Comparison of ENCODE assay signal across 19 mouse cellular contexts in the genomic region with DNA sequence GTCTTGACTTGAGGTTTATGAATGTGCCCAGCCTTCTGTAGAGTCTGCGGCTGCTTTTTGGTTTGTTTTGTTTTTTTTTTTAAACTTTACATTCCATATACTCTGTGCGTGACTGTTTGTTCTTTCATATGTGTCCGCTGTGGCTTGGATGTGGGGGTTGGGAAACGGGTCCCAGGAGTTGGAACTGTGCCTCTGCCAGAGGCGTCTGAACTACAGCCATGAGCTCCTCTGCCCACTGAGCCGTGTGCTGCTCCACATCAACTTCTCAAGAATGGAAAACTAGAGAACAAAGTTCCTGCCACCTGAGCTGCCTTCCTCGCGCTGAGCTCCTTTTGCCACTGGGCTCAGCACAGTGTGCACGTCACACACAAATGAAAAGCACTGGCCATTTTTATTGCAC. TPM values are rescaled to one million over a fixed set of nuclear protein-coding genes. Genes with fewer than 3 reads are reported as not detected.
DNase-seq lines count a peak whose midpoint lies in the region; ATAC-seq and TF ChIP-seq lines count a peak whose summit lies in the region.
"Had no signal": no experiment of that assay in that cellular context is flagged by ENCODE, and none has a peak within 500 bp of the region (broad histone marks: within the 10 kb centered on the region; RNA-seq: fewer than 3 reads in every experiment).

No protein-coding gene starts in this region.

- peaks cover 2% of the 10 kb centered on the region; the same call in 1 of the 2 replicates for H3K36me3 ChIP-seq in forebrain, embryonic 11.5 days (ENCODE audit: control insufficient read depth, insufficient read depth, low read length)
- peaks cover 24% of the 10 kb centered on the region for H3K36me3 ChIP-seq in forebrain, embryonic 16.5 days (ENCODE audit: control insufficient read depth, insufficient read depth)
- H3K36me3 ChIP-seq in lung, embryonic 14.5 days (ENCODE audit: insufficient read depth), result peaks cover 38% of the 10 kb centered on the region

- no peaks in the 10 kb centered on the region for H3K9me3 ChIP-seq in forebrain, embryonic 11.5 days (ENCODE audit: control insufficient read depth, low read length)
- no peaks in the 10 kb centered on the region for H3K9me3 ChIP-seq in forebrain, embryonic 16.5 days (ENCODE audit: control insufficient read depth, low read length)
- H3K9me3 ChIP-seq in lung, embryonic 14.5 days (ENCODE audit: low read depth, low read length), result no peaks in the 10 kb centered on the region
- H3K9me3 ChIP-seq: embryonic facial prominence, embryonic 13.5 days; heart, embryonic 12.5 days; hindbrain, embryonic 10.5 days had no signal

- WGBS in forebrain, embryonic 11.5 days, result 90% methylated on average over 9 of the region's 9 CpGs
- 77% methylated on average over 9 of the region's 9 CpGs for WGBS in forebrain, embryonic 16.5 days
- WGBS in lung, embryonic 14.5 days, result 69% methylated on average over 9 of the region's 9 CpGs

- DNase-seq in forebrain, embryonic 11.5 days (ENCODE audit: low spot score), result peak; percentile 18
- DNase-seq in lung, embryonic 14.5 days, result peak; percentile 28
- DNase-seq in lung, postnatal 25 days (ENCODE audit: low spot score), result no peak
- DNase-seq in kidney, adult 8-10 months, result peak; percentile 47 to 63
- DNase-seq in kidney, postnatal 14 days, result peak; percentile 58
- no peak for DNase-seq in gastrocnemius, postnatal 25 days
- no peak for DNase-seq in adrenal gland, postnatal 25 days
- DNase-seq: adrenal gland, postnatal 10 days; cerebellum, adult 11-12 months; cerebellum, adult 9-10 months; cerebellum, postnatal 25 days; gastrocnemius, postnatal 10 days; heart, adult 2 months had no signal

- ATAC-seq in forebrain, embryonic 11.5 days (replicated peaks; ENCODE audit: low FRiP score), result no peak
- ATAC-seq in forebrain, embryonic 16.5 days, result no peak
- no peak for ATAC-seq in lung, embryonic 14.5 days (ENCODE audit: insufficient read depth)
- ATAC-seq: forebrain, embryonic 14.5 days had no signal

- H3K9ac ChIP-seq in forebrain, embryonic 11.5 days (ENCODE audit: low read length), result no peak overlapping the region
- H3K9ac ChIP-seq in forebrain, embryonic 16.5 days (replicated peaks; ENCODE audit: low read depth, low read length), result no peak overlapping the region
- no peak overlapping the region for H3K9ac ChIP-seq in lung, embryonic 14.5 days
- H3K9ac ChIP-seq: embryonic facial prominence, embryonic 13.5 days; heart, embryonic 12.5 days; hindbrain, embryonic 14.5 days had no signal

- TF ChIP-seq CTCF in lung, embryonic 14.5 days (IDR thresholded peaks at IDR 0.05; ENCODE audit: low read depth), result no peak

- H3K4me1 ChIP-seq in forebrain, embryonic 11.5 days (replicated peaks; ENCODE audit: control insufficient read depth, insufficient read depth, low read length), result no peaks in the 10 kb centered on the region
- 0 out of 2 replicates have a peak, but pooled peaks cover 3% of the 10 kb centered on the region for H3K4me1 ChIP-seq in forebrain, embryonic 16.5 days (replicated peaks; ENCODE audit: control insufficient read depth, insufficient read depth, low read length)
- no peaks in the 10 kb centered on the region for H3K4me1 ChIP-seq in lung, embryonic 14.5 days (ENCODE audit: insufficient read depth)
- H3K4me1 ChIP-seq: embryonic facial prominence, embryonic 13.5 days had no signal

- no peak overlapping the region for H3K4me3 ChIP-seq in forebrain, embryonic 11.5 days (ENCODE audit: low read depth, low read length)
- no peak overlapping the region for H3K4me3 ChIP-seq in forebrain, embryonic 16.5 days (replicated peaks; ENCODE audit: low read length)
- H3K4me3 ChIP-seq in lung, embryonic 14.5 days (ENCODE audit: low read depth, low read length), result no peak overlapping the region
- H3K4me3 ChIP-seq: embryonic facial prominence, embryonic 13.5 days; heart, adult 2 months; heart, embryonic 12.5 days; hindbrain, embryonic 10.5 days had no signal

- H3K27ac ChIP-seq in forebrain, embryonic 11.5 days (ENCODE audit: low read depth, low read length), result no peak overlapping the region
- no peak overlapping the region for H3K27ac ChIP-seq in forebrain, embryonic 16.5 days (ENCODE audit: low read length)
- no peak overlapping the region for H3K27ac ChIP-seq in lung, embryonic 14.5 days (ENCODE audit: low read depth)
- H3K27ac ChIP-seq: embryonic facial prominence, embryonic 13.5 days; heart, adult 2 months; hindbrain, embryonic 10.5 days; hindbrain, embryonic 14.5 days had no signal

- H3K27me3 ChIP-seq in forebrain, embryonic 11.5 days (ENCODE audit: control insufficient read depth, insufficient read depth, low read length), result no peaks in the 10 kb centered on the region
- no peaks in the 10 kb centered on the region for H3K27me3 ChIP-seq in forebrain, embryonic 16.5 days (replicated peaks; ENCODE audit: control insufficient read depth, insufficient read depth, low read length)
- no peaks in the 10 kb centered on the region for H3K27me3 ChIP-seq in lung, embryonic 14.5 days (ENCODE audit: insufficient read depth, low read length)
- H3K27me3 ChIP-seq: embryonic facial prominence, embryonic 13.5 days; heart, embryonic 12.5 days had no signal

- no peak overlapping the region for H3K4me2 ChIP-seq in forebrain, embryonic 11.5 days (ENCODE audit: low read depth, low read length, severe bottlenecking)
- no peak overlapping the region for H3K4me2 ChIP-seq in forebrain, embryonic 16.5 days (ENCODE audit: low read length)
- H3K4me2 ChIP-seq in lung, embryonic 14.5 days, result no peak overlapping the region
- H3K4me2 ChIP-seq: embryonic facial prominence, embryonic 13.5 days; heart, embryonic 12.5 days; hindbrain, embryonic 14.5 days had no signal

RNA-seq across cellular contexts. Expression of a gene that starts 10.7 kb away (rescaled TPM):
- polyA plus RNA-seq in forebrain, embryonic 11.5 days (2014; fragmentation: Nextera tagmentation; extraction: Ambion mirVana), result 68.4 and 74.3 TPM in 2 replicates
- polyA plus RNA-seq in forebrain, embryonic 16.5 days (2015; fragmentation: Nextera tagmentation; extraction: Ambion mirVana), result 74.6 and 74.9 TPM in 2 replicates
- polyA plus RNA-seq in lung, embryonic 14.5 days (2014; fragmentation: Nextera tagmentation; extraction: Ambion mirVana), result 79.7 and 84.8 TPM in 2 replicates
- 10 to 100 TPM; 25.7 to 29.7 TPM for total RNA-seq in gastrocnemius, postnatal 25 days (2021)
- 59.9 and 65.1 TPM in 2 replicates for total RNA-seq in adrenal gland, postnatal 25 days (2021)

RNA-seq across cellular contexts. Expression of a gene that starts 32.2 kb away (rescaled TPM):
- polyA plus RNA-seq in forebrain, embryonic 11.5 days (2014; fragmentation: Nextera tagmentation; extraction: Ambion mirVana), result 83.3 and 84.1 TPM in 2 replicates
- 121 and 125 TPM in 2 replicates for polyA plus RNA-seq in forebrain, embryonic 16.5 days (2015; fragmentation: Nextera tagmentation; extraction: Ambion mirVana)
- polyA plus RNA-seq in lung, embryonic 14.5 days (2014; fragmentation: Nextera tagmentation; extraction: Ambion mirVana), result 76.4 and 76.6 TPM in 2 replicates
- total RNA-seq in gastrocnemius, postnatal 25 days (2021), result 10 to 100 TPM; 27.1 to 28.2 TPM
- 58.1 and 65.7 TPM in 2 replicates for total RNA-seq in adrenal gland, postnatal 25 days (2021)

RNA-seq across cellular contexts. Expression of a gene that starts 45.0 kb away (rescaled TPM):
- 25.8 and 32.9 TPM in 2 replicates for polyA plus RNA-seq in forebrain, embryonic 11.5 days (2014; fragmentation: Nextera tagmentation; extraction: Ambion mirVana)
- polyA plus RNA-seq in forebrain, embryonic 16.5 days (2015; fragmentation: Nextera tagmentation; extraction: Ambion mirVana), result 15.3 and 16.3 TPM in 2 replicates
- polyA plus RNA-seq in lung, embryonic 14.5 days (2014; fragmentation: Nextera tagmentation; extraction: Ambion mirVana), result 55.5 and 59.7 TPM in 2 replicates
- total RNA-seq in gastrocnemius, postnatal 25 days (2021), result 10 to 100 TPM; 20.2 to 22.0 TPM
- 62.0 and 83.2 TPM in 2 replicates for total RNA-seq in adrenal gland, postnatal 25 days (2021)

RNA-seq across cellular contexts. Expression of a gene that starts 47.4 kb away (rescaled TPM):
- polyA plus RNA-seq in forebrain, embryonic 11.5 days (2014; fragmentation: Nextera tagmentation; extraction: Ambion mirVana), result 56.8 and 58.2 TPM in 2 replicates
- polyA plus RNA-seq in forebrain, embryonic 16.5 days (2015; fragmentation: Nextera tagmentation; extraction: Ambion mirVana), result 34.2 and 36.4 TPM in 2 replicates
- 38.5 and 43.7 TPM in 2 replicates for polyA plus RNA-seq in lung, embryonic 14.5 days (2014; fragmentation: Nextera tagmentation; extraction: Ambion mirVana)
- total RNA-seq in gastrocnemius, postnatal 25 days (2021), result 10 to 100 TPM; 17.1 to 18.5 TPM
- total RNA-seq in adrenal gland, postnatal 25 days (2021), result 39.2 and 48.2 TPM in 2 replicates

RNA-seq across cellular contexts. Expression of a gene that starts 59.4 kb away (rescaled TPM):
- polyA plus RNA-seq in forebrain, embryonic 11.5 days (2014; fragmentation: Nextera tagmentation; extraction: Ambion mirVana), result 65.4 and 69.7 TPM in 2 replicates
- 96.9 and 104 TPM in 2 replicates for polyA plus RNA-seq in forebrain, embryonic 16.5 days (2015; fragmentation: Nextera tagmentation; extraction: Ambion mirVana)
- polyA plus RNA-seq in lung, embryonic 14.5 days (2014; fragmentation: Nextera tagmentation; extraction: Ambion mirVana), result 54.9 and 55.8 TPM in 2 replicates
- total RNA-seq in gastrocnemius, postnatal 25 days (2021), result 1 to 10 TPM; 8.2 to 9.2 TPM
- 37.4 and 37.7 TPM in 2 replicates for total RNA-seq in adrenal gland, postnatal 25 days (2021)

Comparison
In these comparisons a context has a peak if more than half of its experiments do, and no peak if none do; other contexts are left out.
1. DNase-seq: peak in forebrain, embryonic 11.5 days (single experiment), lung, embryonic 14.5 days (single experiment), kidney, adult 8-10 months (2 of 2) and kidney, postnatal 14 days (single experiment); none in lung, postnatal 25 days (single experiment), gastrocnemius, postnatal 25 days (single experiment) and adrenal gland, postnatal 25 days (single experiment).